Mouse (Mus musculus) bone marrow macrophage, adult 2 months (primary cell): ENCODE measurements at regions not wholly inside any gene's neighbourhood (a gene's known extent, or its start where the extent isn't known, plus 50 kb on each side); places are given as distances from the start of the nearest gene placed in this dataset.

Experiments
- CTCF ChIP-seq: IDR thresholded peaks from 2 replicates; pipeline ENCODE4 v1.5.1; 2012; ENCODE audit warnings: low read depth, mild to moderate bottlenecking, low read length, moderate library complexity
- POLR2A ChIP-seq: IDR thresholded peaks from 2 replicates; pipeline ENCODE4 v1.6.1; 2012; ENCODE audit warnings: mild to moderate bottlenecking, low read depth, low read length, borderline replicate concordance

GRCm38 (mm10) chr15:62168522-62168921 lies 1245.7 kb upstream of the A1bg start:
- TF ChIP-seq CTCF (no peak), POLR2A (no peak)
